Mouse (Mus musculus): ENCODE measurements around the gene Ccni. TPM values are rescaled to one million over a fixed set of nuclear protein-coding genes. Genes with fewer than 3 reads are reported as not detected.

Ccni gene
- polyA plus RNA-seq, 1 experiment from 2014 or later, result 128 TPM

GRCm38 (mm10) chr5:93136956-93137586, 69.2 kb downstream of the Ccni start:
- peak; percentile 62 for DNase-seq (ENCODE audit: low spot score)

- DNase-seq (ENCODE audit: low spot score), result peak; percentile 30
These were observed 70.8 kb downstream of the Ccni start for GRCm38 (mm10) chr5:93135368-93136107.

GRCm38 (mm10) chr5:93133445-93134244, 72.7 kb downstream of the Ccni start:
- DNase-seq (ENCODE audit: low spot score), result peak; percentile 12

Other genes starting within 250 kb of the Ccni start
- 0.35 and 0.42 TPM in 2 replicates for gene Sowahb, start 161.5 kb downstream of the Ccni start, polyA plus RNA-seq (2015; fragmentation: Nextera tagmentation; extraction: Ambion mirVana)
- 59.9 and 61.0 TPM in 2 replicates for gene Sept11, start 113.1 kb downstream of the Ccni start, polyA plus RNA-seq (2015; fragmentation: Nextera tagmentation; extraction: Ambion mirVana)
- gene 2010109A12Rik, start within 50 bp of the Ccni start, polyA plus RNA-seq (2015; fragmentation: Nextera tagmentation; extraction: Ambion mirVana), result 4.2 and 6.2 TPM in 2 replicates
- 120 and 123 TPM in 2 replicates for gene Ccng2, start 60.8 kb upstream of the Ccni start, polyA plus RNA-seq (2015; fragmentation: Nextera tagmentation; extraction: Ambion mirVana)